Mouse (Mus musculus) MEL-GATA-1-ER (cell line): ENCODE results near the gene Ube2i.
A peak's percentile ranks its signal among the peaks of the same experiment; 100 is the strongest.

Source experiments
- DNase-seq: peaks from one replicate; pipeline ENCODE4 v3.0.0-alpha.2; 2012; ENCODE audit warnings: low read depth; ENCODE audit errors: extremely low read depth

Gene Ube2i

DNA sequence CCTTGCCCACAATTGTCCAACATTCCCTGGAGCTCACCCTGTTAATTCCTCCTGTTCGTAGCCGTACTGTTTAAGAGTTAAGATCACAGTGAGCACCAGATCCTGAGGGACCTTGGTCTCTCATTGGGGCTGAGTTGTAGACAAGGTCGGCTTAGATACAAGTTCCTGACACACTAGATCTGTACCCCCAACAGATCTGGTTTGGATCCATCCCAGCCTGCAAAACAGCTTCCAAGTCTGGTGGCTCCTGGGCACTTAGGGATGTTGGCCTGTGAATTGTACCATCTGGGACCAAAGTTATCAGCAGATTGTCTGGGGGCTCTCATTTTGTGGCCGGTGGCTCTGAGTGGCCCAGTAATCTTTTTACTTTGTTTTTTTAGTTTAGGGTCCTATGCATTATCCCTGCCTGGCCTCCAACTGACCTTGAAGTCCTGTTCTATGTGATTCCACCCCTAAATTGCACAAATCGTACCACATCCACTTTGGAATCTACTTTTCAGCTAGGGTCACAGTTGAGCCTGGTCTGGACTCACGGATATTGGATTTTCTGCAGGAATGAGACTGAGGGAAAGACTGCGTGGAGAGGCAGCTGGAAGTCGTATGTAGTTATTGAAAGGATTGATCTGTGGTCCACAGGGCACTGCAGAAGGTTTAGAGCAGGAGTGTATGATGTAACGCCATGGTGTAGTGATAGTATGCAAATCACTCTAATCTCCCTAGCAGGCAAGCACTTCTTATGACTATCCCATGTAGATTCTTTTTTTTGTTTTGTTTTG is at the start of gene Ube2i:
Ube2i (minus strand) TSS at position 52 of the 776 bp plus-strand sequence.
- DNase-seq, result no peak

GRCm38 (mm10) chr17:25322930-25323329 is 48.5 kb upstream of the Ube2i start:
- DNase-seq, result no peak

- DNase-seq, result no peak
These were observed 46.4 kb upstream of the Ube2i start for GRCm38 (mm10) chr17:25320819-25321218.

DNA sequence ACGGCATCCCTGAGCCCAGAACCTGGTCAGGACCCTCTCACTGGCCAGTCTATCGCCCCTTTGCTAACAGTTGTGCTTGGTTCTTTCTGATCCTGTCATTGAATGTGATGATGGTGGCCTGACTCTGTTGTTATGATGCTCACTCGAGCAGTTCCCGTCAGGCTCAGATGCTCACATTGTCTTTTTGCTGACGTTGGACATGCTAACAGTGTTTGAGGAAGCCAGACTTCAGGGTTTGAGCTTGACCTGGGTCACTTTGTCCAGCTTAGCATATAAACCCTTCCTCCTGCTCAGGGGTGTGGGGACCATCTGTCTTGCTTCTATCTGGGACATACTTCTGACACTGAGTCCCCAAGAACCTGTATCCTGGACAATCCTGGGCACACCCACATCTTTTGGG is 43.9 kb upstream of the Ube2i start, which contains the start of gene Prss29:
Prss29 (plus strand) TSS at position 301 of the 400 bp plus-strand sequence.
- no peak for DNase-seq

DNA sequence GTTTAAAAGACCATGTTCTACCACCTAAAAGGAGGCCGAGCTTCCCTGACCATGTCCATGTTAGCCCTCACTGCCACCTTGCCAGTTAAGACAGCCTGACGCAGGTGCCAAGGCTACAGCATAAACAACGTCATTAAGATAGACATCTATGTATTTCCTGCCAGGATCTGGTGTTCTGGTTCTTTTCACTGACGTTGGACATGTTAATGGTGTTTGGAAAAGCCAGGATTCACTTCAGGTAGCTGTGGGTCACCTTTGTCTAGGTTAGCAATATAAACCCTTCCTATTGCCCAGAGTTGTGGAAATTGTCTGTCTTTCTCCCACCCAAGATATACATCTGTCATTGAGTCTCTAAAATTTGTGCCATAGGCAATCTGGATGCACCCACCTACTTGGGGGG is 33.9 kb upstream of the Ube2i start, which contains the start of gene Prss28:
Prss28 (plus strand) TSS at position 301 of the 400 bp plus-strand sequence.
- no peak for DNase-seq

GRCm38 (mm10) chr17:25298094-25298493 is 23.7 kb upstream of the Ube2i start, which contains the start of gene Prss34:
Gene Prss34, plus strand, starts transcription at chr17:25298394.
- no peak for DNase-seq

DNA sequence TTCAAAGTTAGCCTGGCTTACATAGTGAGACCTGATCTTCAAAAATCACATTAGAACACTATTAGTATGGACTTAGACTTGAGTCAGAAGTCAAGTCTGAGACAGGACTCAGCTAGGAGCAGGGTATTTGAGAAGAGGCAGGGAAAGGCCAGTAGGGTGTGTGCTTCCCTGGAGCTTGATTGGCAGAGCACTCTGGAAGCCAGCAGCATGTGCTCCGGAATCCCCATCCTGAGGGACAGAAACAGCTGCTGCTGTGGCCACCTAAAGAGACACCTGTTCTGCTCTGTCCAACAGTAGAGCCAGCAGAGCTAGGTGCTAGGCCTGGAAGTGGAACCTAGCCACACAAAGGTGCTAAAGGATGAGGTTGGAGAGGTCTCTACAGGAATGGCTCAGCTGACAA is 19.7 kb upstream of the Ube2i start:
- no peak for DNase-seq

DNA sequence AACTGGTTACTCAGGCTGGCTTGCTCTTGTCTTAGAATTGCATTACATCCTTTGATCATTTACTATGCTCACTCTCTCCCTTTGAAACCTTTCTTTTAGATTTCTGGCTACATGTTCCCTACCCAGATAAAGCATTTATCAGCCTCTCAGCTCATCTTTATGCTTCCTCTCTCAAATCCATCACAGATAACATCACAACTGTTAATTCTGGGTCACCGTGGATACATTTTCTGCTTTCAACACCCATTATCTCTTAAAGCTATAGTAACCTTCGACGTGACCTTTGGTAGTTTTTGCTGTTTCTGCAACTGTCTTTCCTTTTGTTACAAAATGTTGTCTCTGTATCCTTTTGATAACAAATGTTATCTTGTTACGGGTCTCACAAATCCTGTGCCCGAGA is 19.1 kb upstream of the Ube2i start:
- DNase-seq, result no peak

GRCm38 (mm10) chr17:25290411-25290810 is 16.0 kb upstream of the Ube2i start:
- DNase-seq, result no peak

DNA sequence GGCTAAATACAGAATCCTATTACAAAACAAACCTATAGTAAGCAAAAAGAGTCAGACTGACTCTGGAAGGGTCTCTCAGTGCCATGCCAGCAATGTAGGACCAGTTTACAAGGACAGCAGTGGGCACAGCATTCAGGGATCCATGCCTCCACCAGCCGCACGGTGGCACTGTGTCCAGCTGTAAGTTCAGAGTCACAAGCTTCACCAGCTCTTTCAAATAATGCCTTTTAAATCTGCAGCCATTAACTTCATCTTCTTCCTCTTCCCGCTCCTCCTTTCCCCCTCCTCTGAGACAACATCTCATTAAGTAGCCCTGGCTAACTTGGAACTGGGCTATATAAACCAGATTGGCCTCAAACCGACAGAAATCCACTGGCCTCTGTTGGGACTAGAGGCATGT is 14.4 kb upstream of the Ube2i start:
- no peak for DNase-seq

DNA sequence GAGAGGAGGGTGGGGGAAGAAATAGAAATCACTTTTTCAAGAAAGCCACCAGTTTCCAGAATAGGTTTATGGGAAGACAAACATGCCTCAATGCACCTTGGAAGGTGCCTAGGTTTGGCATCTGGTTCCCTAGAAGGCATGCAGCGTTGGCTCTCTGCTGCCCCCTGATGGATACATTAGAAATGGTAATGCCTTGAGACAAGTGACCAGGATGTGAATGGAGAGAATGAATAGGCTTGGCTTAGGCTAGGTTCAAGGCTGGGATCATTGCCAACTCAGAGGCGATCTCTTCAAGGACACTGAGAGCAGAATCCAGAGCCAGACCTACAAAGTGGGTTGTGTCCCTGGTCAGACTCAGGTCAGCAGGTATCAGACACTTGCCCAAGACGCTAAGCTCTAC is 10.6 kb upstream of the Ube2i start:
- DNase-seq, result peak; percentile 50

DNA sequence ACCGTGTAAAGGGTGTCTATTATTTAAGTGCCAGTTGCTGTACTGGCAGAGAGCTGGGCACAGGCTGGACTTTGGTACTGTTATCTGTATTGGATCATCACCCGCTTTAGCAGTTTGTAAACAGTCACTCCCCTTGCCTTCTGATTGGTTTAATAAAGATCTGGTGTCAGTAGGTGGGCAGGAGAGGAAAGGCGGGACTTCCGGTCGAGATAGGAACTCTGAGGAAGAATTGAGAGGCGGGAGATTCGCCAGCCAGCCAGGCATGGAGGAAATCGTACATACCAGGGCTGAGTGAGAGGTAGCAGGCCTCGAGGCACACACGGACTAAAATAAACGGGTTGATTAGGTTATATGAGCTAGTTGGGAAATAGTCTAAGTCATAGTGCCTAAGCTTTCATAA is 7.7 kb upstream of the Ube2i start:
- DNase-seq, result peak; percentile 74

GRCm38 (mm10) chr17:25275833-25276232 is 1.4 kb upstream of the Ube2i start:
- no peak for DNase-seq

- DNase-seq, result peak; percentile 98
These were observed 518 bp downstream of the Ube2i start for GRCm38 (mm10) chr17:25273706-25274501.

- DNase-seq, result no peak
These were observed 1.3 kb downstream of the Ube2i start for GRCm38 (mm10) chr17:25272951-25273705.

DNA sequence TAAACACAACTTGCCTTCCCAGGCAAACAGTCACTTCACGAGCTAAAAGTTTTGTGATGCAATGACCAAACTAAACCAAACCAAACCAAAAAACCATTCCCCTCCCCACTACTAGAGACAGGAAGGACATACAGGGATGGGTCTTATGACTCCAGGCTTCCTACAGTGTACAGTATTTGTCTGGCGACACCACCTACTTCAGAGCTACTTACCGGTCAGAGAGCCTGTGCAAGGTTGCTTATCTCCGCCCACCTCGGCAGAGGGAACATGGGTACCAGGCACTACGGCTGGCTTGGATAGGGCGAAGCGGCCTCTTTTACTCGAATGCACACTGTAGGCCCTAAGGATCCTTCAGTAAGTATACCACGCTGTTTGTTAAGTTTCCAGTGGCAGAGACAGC is 2.1 kb downstream of the Ube2i start:
- DNase-seq, result no peak

- DNase-seq, result no peak
These were observed 3.6 kb downstream of the Ube2i start for GRCm38 (mm10) chr17:25270795-25271335.

DNA sequence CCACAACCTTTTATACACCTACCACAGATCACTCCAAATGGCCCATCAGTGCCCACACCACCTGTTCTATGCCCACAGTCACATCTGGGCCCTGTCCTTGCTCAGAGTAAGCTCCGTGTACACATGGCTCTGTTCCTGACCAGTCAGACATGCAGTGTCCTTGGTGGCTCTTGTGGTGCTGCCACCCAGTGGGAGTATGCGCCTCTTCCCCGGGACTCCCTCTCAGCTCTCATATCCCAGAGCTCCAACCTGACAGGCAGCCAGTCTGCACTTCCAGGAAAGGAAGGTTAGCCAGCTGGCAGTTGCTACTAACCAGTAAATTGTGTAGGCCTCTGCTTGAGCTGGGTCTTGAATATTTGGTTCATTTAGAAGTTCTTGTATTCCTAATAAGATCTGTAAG is 10.0 kb downstream of the Ube2i start:
- DNase-seq, result no peak

DNA sequence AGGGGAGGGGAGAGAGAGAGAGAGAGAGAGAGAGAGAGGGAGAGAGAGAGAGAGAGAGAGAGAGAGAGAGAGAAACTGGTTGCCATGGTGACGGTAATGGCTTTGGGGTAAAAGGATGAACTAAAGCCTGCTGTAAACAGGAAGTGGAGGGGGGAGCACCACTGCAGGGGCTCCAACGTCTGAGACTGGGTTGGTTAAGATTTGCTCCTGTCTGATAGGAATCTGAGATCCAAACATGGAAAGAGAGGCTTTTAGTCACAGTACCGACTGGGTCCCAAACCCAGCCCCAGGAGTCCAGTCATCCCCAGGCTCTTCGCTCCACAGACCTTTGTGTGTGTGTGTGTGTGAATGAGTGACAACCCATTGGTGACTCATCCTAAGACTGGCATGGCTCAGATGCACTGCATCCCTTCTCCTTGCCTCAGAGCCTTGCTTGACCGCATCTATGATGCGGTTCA is 16.6 kb downstream of the Ube2i start:
- no peak for DNase-seq

GRCm38 (mm10) chr17:25256140-25256754 is 18.2 kb downstream of the Ube2i start, which contains the start of gene Baiap3:
Gene Baiap3, minus strand, starts transcription at chr17:25256364.
- no peak for DNase-seq

- DNase-seq, result no peak
These were observed 19.3 kb downstream of the Ube2i start for GRCm38 (mm10) chr17:25255110-25255509.
